Mouse (Mus musculus): Measurements from ENCODE around the gene Nxn. TPM values are rescaled to one million over a fixed set of nuclear protein-coding genes. Genes with fewer than 3 reads are reported as not detected.
A peak's percentile ranks its signal among the peaks of the same experiment; 100 is the strongest.

Nxn gene
- total RNA-seq, 1 experiment from 2014 or later = 4.2 TPM

- ATAC-seq (ENCODE audit: extremely low read depth, insufficient number of reproducible peaks, low FRiP score, poor library complexity, severe bottlenecking) = no peak
These were observed 110.3 kb downstream of the Nxn start for GRCm38 (mm10) chr11:76288645-76289044.

GRCm38 (mm10) chr11:76287301-76287700 lies 111.6 kb downstream of the Nxn start:
- ATAC-seq (ENCODE audit: extremely low read depth, insufficient number of reproducible peaks, low FRiP score, poor library complexity, severe bottlenecking) = no peak

- no peak for ATAC-seq (ENCODE audit: extremely low read depth, insufficient number of reproducible peaks, low FRiP score, poor library complexity, severe bottlenecking)
These were observed 112.3 kb downstream of the Nxn start for GRCm38 (mm10) chr11:76286534-76287126.

GRCm38 (mm10) chr11:76285431-76286075 lies 113.4 kb downstream of the Nxn start:
- ATAC-seq (ENCODE audit: extremely low read depth, insufficient number of reproducible peaks, low FRiP score, poor library complexity, severe bottlenecking) = no peak

GRCm38 (mm10) chr11:76283841-76284240 lies 115.1 kb downstream of the Nxn start:
- ATAC-seq (ENCODE audit: extremely low read depth, insufficient number of reproducible peaks, low FRiP score, poor library complexity, severe bottlenecking) = no peak

GRCm38 (mm10) chr11:76279971-76280370 lies 119.0 kb downstream of the Nxn start:
- ATAC-seq (ENCODE audit: extremely low read depth, insufficient number of reproducible peaks, low FRiP score, poor library complexity, severe bottlenecking) = no peak

- ATAC-seq (ENCODE audit: extremely low read depth, insufficient number of reproducible peaks, low FRiP score, poor library complexity, severe bottlenecking) = no peak
These were observed 119.7 kb downstream of the Nxn start for GRCm38 (mm10) chr11:76278960-76279852.

- ATAC-seq (ENCODE audit: extremely low read depth, insufficient number of reproducible peaks, low FRiP score, poor library complexity, severe bottlenecking) = no peak
These were observed 126.5 kb downstream of the Nxn start for GRCm38 (mm10) chr11:76272440-76272839.

- ATAC-seq (ENCODE audit: extremely low read depth, insufficient number of reproducible peaks, low FRiP score, poor library complexity, severe bottlenecking) = no peak
These were observed 130.3 kb downstream of the Nxn start for GRCm38 (mm10) chr11:76268521-76269065.

GRCm38 (mm10) chr11:76268001-76268459 lies 130.9 kb downstream of the Nxn start:
- 0 out of 2 replicates have a peak, but pooled peaks have one; percentile 24 for ATAC-seq (ENCODE audit: extremely low read depth, insufficient number of reproducible peaks, low FRiP score, poor library complexity, severe bottlenecking)

GRCm38 (mm10) chr11:76267550-76267949 lies 131.4 kb downstream of the Nxn start:
- no peak for ATAC-seq (ENCODE audit: extremely low read depth, insufficient number of reproducible peaks, low FRiP score, poor library complexity, severe bottlenecking)

- no peak for ATAC-seq (ENCODE audit: extremely low read depth, insufficient number of reproducible peaks, low FRiP score, poor library complexity, severe bottlenecking)
These were observed 136.2 kb downstream of the Nxn start for GRCm38 (mm10) chr11:76262611-76263351.

GRCm38 (mm10) chr11:76261224-76261623 lies 137.7 kb downstream of the Nxn start:
- peak; percentile 57 for ATAC-seq (ENCODE audit: extremely low read depth, insufficient number of reproducible peaks, low FRiP score, poor library complexity, severe bottlenecking)

GRCm38 (mm10) chr11:76260208-76261050 lies 138.5 kb downstream of the Nxn start:
- no peak for ATAC-seq (ENCODE audit: extremely low read depth, insufficient number of reproducible peaks, low FRiP score, poor library complexity, severe bottlenecking)

GRCm38 (mm10) chr11:76258511-76258910 lies 140.4 kb downstream of the Nxn start:
- ATAC-seq (ENCODE audit: extremely low read depth, insufficient number of reproducible peaks, low FRiP score, poor library complexity, severe bottlenecking) = no peak

- ATAC-seq (ENCODE audit: extremely low read depth, insufficient number of reproducible peaks, low FRiP score, poor library complexity, severe bottlenecking) = no peak
These were observed 141.6 kb downstream of the Nxn start for GRCm38 (mm10) chr11:76257386-76257785.

GRCm38 (mm10) chr11:76256129-76256528 lies 142.8 kb downstream of the Nxn start:
- ATAC-seq (ENCODE audit: extremely low read depth, insufficient number of reproducible peaks, low FRiP score, poor library complexity, severe bottlenecking) = no peak

- ATAC-seq (ENCODE audit: extremely low read depth, insufficient number of reproducible peaks, low FRiP score, poor library complexity, severe bottlenecking) = no peak
These were observed 143.4 kb downstream of the Nxn start for GRCm38 (mm10) chr11:76255431-76256001.

Measured in neutrophil, adult 5-6 weeks (primary cell).